Mouse (Mus musculus) neural tube, embryonic 10.5 days (tissue): Measurements from ENCODE around the gene Kng2.
"Not testable (repeated sequence)": the region's sequence is repeated elsewhere in the genome, so short reads cannot be mapped to it uniquely, and the experiment has no call there.

ENCODE experiments used
- DNase-seq: peaks from one replicate; pipeline ENCODE4 v3.0.0-alpha.2; 2017; ENCODE audit warnings: low spot score; ENCODE audit errors: extremely low spot score

Kng2 gene

GRCm38 (mm10) chr16:23028966-23029600 is at the start of gene Kng2:
TSS of gene Kng2 (minus strand) at chr16:23029482.
- DNase-seq = not testable (repeated sequence)

- not testable (repeated sequence) for DNase-seq
Observed at GRCm38 (mm10) chr16:23077516-23077915, 48.2 kb upstream of the Kng2 start.

- DNase-seq = not testable (repeated sequence)
Observed at GRCm38 (mm10) chr16:23060781-23061325, 31.6 kb upstream of the Kng2 start.

GRCm38 (mm10) chr16:23059630-23060029 is 30.3 kb upstream of the Kng2 start:
- not testable (repeated sequence) for DNase-seq

- DNase-seq = not testable (repeated sequence)
Observed at GRCm38 (mm10) chr16:23057668-23058447, 28.6 kb upstream of the Kng2 start, which contains the start of gene Kng1. TSS of gene Kng1 (plus strand) at chr16:23057865.

GRCm38 (mm10) chr16:23046319-23046718 is 17.0 kb upstream of the Kng2 start:
- no peak for DNase-seq

- DNase-seq = no peak
Observed at GRCm38 (mm10) chr16:23040876-23041275, 11.6 kb upstream of the Kng2 start.

- DNase-seq = no peak
Observed at GRCm38 (mm10) chr16:23039281-23039680, 10.0 kb upstream of the Kng2 start.

GRCm38 (mm10) chr16:23037744-23038143 is 8.5 kb upstream of the Kng2 start:
- DNase-seq = no peak

- DNase-seq = no peak
Observed at GRCm38 (mm10) chr16:23033673-23034072, 4.4 kb upstream of the Kng2 start.

- no peak for DNase-seq
Observed at GRCm38 (mm10) chr16:23030673-23031435, 1.6 kb upstream of the Kng2 start.

- DNase-seq = not testable (repeated sequence)
Observed at GRCm38 (mm10) chr16:23027341-23027740, 1.9 kb downstream of the Kng2 start.

- DNase-seq = no peak
Observed at GRCm38 (mm10) chr16:23026582-23026981, 2.7 kb downstream of the Kng2 start.

- no peak for DNase-seq
Observed at GRCm38 (mm10) chr16:23025111-23025510, 4.2 kb downstream of the Kng2 start.

- not testable (repeated sequence) for DNase-seq
Observed at GRCm38 (mm10) chr16:23020571-23020970, 8.7 kb downstream of the Kng2 start.

- DNase-seq = not testable (repeated sequence)
Observed at GRCm38 (mm10) chr16:23014645-23015044, 14.6 kb downstream of the Kng2 start.

- DNase-seq = not testable (repeated sequence)
Observed at GRCm38 (mm10) chr16:23013786-23014185, 15.5 kb downstream of the Kng2 start.

- not testable (repeated sequence) for DNase-seq
Observed at GRCm38 (mm10) chr16:22996951-22997350, 32.3 kb downstream of the Kng2 start.

- DNase-seq = no peak
Observed at GRCm38 (mm10) chr16:22967383-22968030, 61.8 kb downstream of the Kng2 start.

GRCm38 (mm10) chr16:22963293-22963692 is 66.0 kb downstream of the Kng2 start:
- DNase-seq = no peak

- DNase-seq = no peak
Observed at GRCm38 (mm10) chr16:22962256-22962655, 67.0 kb downstream of the Kng2 start.
